Mouse (Mus musculus) CH12.LX (cell line): ENCODE measurements around the gene Phf21a. TPM values are rescaled to one million over a fixed set of nuclear protein-coding genes. Genes with fewer than 3 reads are reported as not detected.

Source experiments
- DNase-seq: peaks from one replicate; pipeline ENCODE4 v3.0.0-alpha.2; 2013; ENCODE audit errors: extremely low read depth
- H3K27ac ChIP-seq: 2 replicates; pipeline ENCODE4 v1.5.1; 2012; ENCODE audit warnings: low read depth, mild to moderate bottlenecking, control low read depth, moderate library complexity; ENCODE audit not compliant: insufficient read depth
- H3K27me3 ChIP-seq: replicated peaks from 2 replicates; pipeline ENCODE3; 2012; ENCODE audit warnings: inconsistent platforms
- H3K36me3 ChIP-seq, 2 experiments: replicated peaks in 1 of 2; 2 replicates each; pipeline versions ENCODE3 to v1.6.1; 2012; ENCODE audit warnings: inconsistent platforms in 1 of 2, low read length in 1 of 2, mild to moderate bottlenecking in 1 of 2, mixed read lengths in 1 of 2, moderate library complexity in 1 of 2; ENCODE audit not compliant: control insufficient read depth in 1 of 2, insufficient read depth in 1 of 2
- H3K4me1 ChIP-seq, 2 experiments: 2 replicates each; pipeline ENCODE4 v1.6.1; 2012; ENCODE audit warnings: inconsistent platforms in 1 of 2, moderate library complexity in 1 of 2; ENCODE audit not compliant: insufficient read depth in 2 of 2, control insufficient read depth in 1 of 2
- H3K4me2 ChIP-seq: 2 replicates; pipeline ENCODE4 v1.6.1; 2012; ENCODE audit warnings: low read depth, mild to moderate bottlenecking, control low read depth; ENCODE audit not compliant: poor library complexity, insufficient read depth, severe bottlenecking
- H3K4me3 ChIP-seq, 3 experiments: fragments of 150-350 bp in 1 of 3; sonication (generic) in 1 of 3; replicated peaks in 1 of 3; 2 replicates each; pipeline versions ENCODE3 to v1.5.1; 2011 to 2012; ENCODE audit warnings: low read depth in 2 of 3, low read length in 2 of 3, mild to moderate bottlenecking in 2 of 3, moderate library complexity in 2 of 3, control low read depth in 1 of 3, improper control_type of control experiment in 1 of 3, inconsistent platforms in 1 of 3, mixed read lengths in 1 of 3; ENCODE audit not compliant: poor library complexity in 1 of 3
- H3K79me2 ChIP-seq: replicated peaks from 2 replicates; pipeline ENCODE4 v1.6.1; 2012; ENCODE audit warnings: mild to moderate bottlenecking, moderate library complexity; ENCODE audit not compliant: control insufficient read depth, poor library complexity, insufficient read depth, severe bottlenecking; ENCODE audit errors: extremely low read depth
- H3K9ac ChIP-seq: 2 replicates; pipeline ENCODE4 v1.6.1; 2012; ENCODE audit warnings: low read depth, mild to moderate bottlenecking, control low read depth, moderate library complexity; ENCODE audit not compliant: insufficient read depth
- H3K9me3 ChIP-seq: replicated peaks from 2 replicates; pipeline ENCODE3; 2012; ENCODE audit warnings: low read length, inconsistent platforms, mixed read lengths
- BHLHE40 ChIP-seq: IDR thresholded peaks from 2 replicates; pipeline ENCODE4 v1.6.1; 2011; ENCODE audit warnings: mild to moderate bottlenecking, low read depth, low read length, improper control_type of control experiment
- CHD2 ChIP-seq: IDR thresholded peaks from 2 replicates; pipeline ENCODE4 v1.6.1; 2011; ENCODE audit warnings: low read length, improper control_type of control experiment
- E2F4 ChIP-seq: IDR thresholded peaks from 2 replicates; pipeline ENCODE4 v1.6.1; 2011; ENCODE audit warnings: low read depth, low read length, improper control_type of control experiment; ENCODE audit not compliant: insufficient replicate concordance
- EP300 ChIP-seq: IDR thresholded peaks from 2 replicates; pipeline ENCODE4 v1.6.1; 2011; ENCODE audit warnings: low read length, improper control_type of control experiment
- HCFC1 ChIP-seq: IDR thresholded peaks from 2 replicates; pipeline ENCODE4 v1.6.1; 2012; ENCODE audit warnings: low read depth, mild to moderate bottlenecking, inconsistent platforms, low read length, improper control_type of control experiment
- JUN ChIP-seq: IDR thresholded peaks from 2 replicates; pipeline ENCODE4 v1.6.1; 2011; ENCODE audit warnings: low read depth, mild to moderate bottlenecking, low read length, improper control_type of control experiment, moderate library complexity; ENCODE audit not compliant: insufficient read depth
- JUND ChIP-seq: conservative IDR thresholded peaks from 2 replicates; pipeline ENCODE4 v1.6.1; 2011; ENCODE audit warnings: low read depth, low read length, improper control_type of control experiment
- KAT2A ChIP-seq: IDR thresholded peaks from 2 replicates; pipeline ENCODE4 v1.6.1; 2012; ENCODE audit warnings: low read length, improper control_type of control experiment, inconsistent platforms; ENCODE audit not compliant: insufficient replicate concordance
- MYC ChIP-seq: IDR thresholded peaks from 2 replicates; pipeline ENCODE4 v1.6.1; 2011; ENCODE audit warnings: low read depth, mild to moderate bottlenecking, improper control_type of control experiment, low read length
- NELFE ChIP-seq: IDR thresholded peaks from 2 replicates; pipeline ENCODE4 v1.6.1; 2011; ENCODE audit warnings: low read depth, low read length, improper control_type of control experiment
- POLR2A ChIP-seq: IDR thresholded peaks from 2 replicates; pipeline ENCODE4 v1.6.1; 2011; ENCODE audit warnings: low read depth, mild to moderate bottlenecking, improper control_type of control experiment, low read length
- RCOR1 ChIP-seq: conservative IDR thresholded peaks from 2 replicates; pipeline ENCODE4 v1.6.1; 2012; ENCODE audit warnings: low read depth, mild to moderate bottlenecking, inconsistent platforms, low read length, improper control_type of control experiment
- SIN3A ChIP-seq: IDR thresholded peaks from 2 replicates; pipeline ENCODE4 v1.6.1; 2012; ENCODE audit warnings: low read length, improper control_type of control experiment, inconsistent platforms
- SMC3 ChIP-seq: IDR thresholded peaks from 2 replicates; pipeline ENCODE4 v1.6.1; 2011; ENCODE audit warnings: low read depth, low read length, improper control_type of control experiment
- TBP ChIP-seq: conservative IDR thresholded peaks from 2 replicates; pipeline ENCODE4 v1.6.1; 2011; ENCODE audit warnings: low read depth, low read length, improper control_type of control experiment
- USF2 ChIP-seq: conservative IDR thresholded peaks from 2 replicates; pipeline ENCODE4 v1.6.1; 2011; ENCODE audit warnings: low read depth, low read length, improper control_type of control experiment
- ZC3H11A ChIP-seq: IDR thresholded peaks from 2 replicates; pipeline ENCODE4 v1.6.1; 2012; ENCODE audit warnings: low read depth, mild to moderate bottlenecking, inconsistent platforms, low read length, improper control_type of control experiment
- ZKSCAN1 ChIP-seq: IDR thresholded peaks from 2 replicates; pipeline ENCODE4 v1.6.1; 2012; ENCODE audit warnings: low read depth, inconsistent platforms, low read length, improper control_type of control experiment, borderline replicate concordance
- ZMIZ1 ChIP-seq: IDR thresholded peaks from 2 replicates; pipeline ENCODE4 v1.6.1; 2012; ENCODE audit warnings: low read depth, mild to moderate bottlenecking, inconsistent platforms, low read length, improper control_type of control experiment
- dilution Hi-C: fragments of 300-500 bp; cut with MboI; formaldehyde crosslinking; loops from 2 replicates; pipeline ENCODE4 v1.14.3; 2020; ENCODE audit warnings: low sequenced_read_pairs; ENCODE audit not compliant: extremely low pct_unique_long_range_greater_than_20kb, extremely low pct_ligation_motif_present
- in situ Hi-C: fragments of 300-500 bp; cut with MboI; formaldehyde crosslinking; loops from 3 replicates; pipeline ENCODE4 v1.14.3; 2019; ENCODE audit warnings: low sequenced_read_pairs, low pct_ligation_motif_present, low pct_unique_long_range_greater_than_20kb, mixed read lengths
- polyA plus RNA-seq: library from polyadenylated mRNA; unstranded; fragments of >175 nt; gene quantifications from 2 replicates; pipeline ENCODE4 v1.2.1, GENCODE M21; 2012; ENCODE audit warnings: low read depth; ENCODE audit not compliant: insufficient read length
- total RNA-seq, 2 experiments: library from RNA; depleted of rRNA; stranded (reverse); fragments of 300-350 nt in 1 of 2; fragments of >200 nt in 1 of 2; gene quantifications; 2 replicates each; pipeline ENCODE4 v1.2.3; 2012 to 2014

Gene Phf21a
- total and polyA plus RNA-seq, 3 experiments: 10.2 to 24.5 (median 12.0) TPM

- no peak overlapping the region for H3K4me2 ChIP-seq
- H3K9me3 ChIP-seq: no peaks in the 10 kb centered on the region
- dilution Hi-C loops (no loop called here), in situ Hi-C loops (no loop called here)
- TF ChIP-seq ZKSCAN1 (no peak), E2F4 (no peak), SIN3A (no peak), ZC3H11A (no peak), POLR2A (no peak), KAT2A (no peak), JUND (no peak), MYC (no peak)
- no peak overlapping the region for H3K27ac ChIP-seq
- no peak overlapping the region for H3K9ac ChIP-seq
- no peaks in the 10 kb centered on the region for H3K36me3 ChIP-seq
- 0 out of 4 replicates have a peak, but pooled peaks cover 0 to 7% of the 10 kb centered on the region in 2 experiments for H3K4me1 ChIP-seq
- no peak for DNase-seq
- H3K27me3 ChIP-seq: no peaks in the 10 kb centered on the region
- H3K4me3 ChIP-seq: no peak overlapping the region
- H3K79me2 ChIP-seq: no peaks in the 10 kb centered on the region
Measured at GRCm38 (mm10) chr2:92173186-92173585, 80.3 kb downstream of the Phf21a start.

GRCm38 (mm10) chr2:92174265-92174664 is 81.3 kb downstream of the Phf21a start:
- Histone ChIP-seq H3K36me3 (no peaks in the 10 kb centered on the region), H3K4me3 (no peak overlapping the region), H3K27ac (no peak overlapping the region), H3K9me3 (no peaks in the 10 kb centered on the region), H3K4me2 (no peak overlapping the region), H3K9ac (no peak overlapping the region), H3K27me3 (no peaks in the 10 kb centered on the region), H3K4me1 (0 out of 4 replicates have a peak, but pooled peaks cover 0 to 6% of the 10 kb centered on the region in 2 experiments), H3K79me2 (no peaks in the 10 kb centered on the region)
- no peak for DNase-seq
- dilution Hi-C loops: no loop called here
- TF ChIP-seq RCOR1 (no peak), SMC3 (no peak), CHD2 (no peak), TBP (no peak), USF2 (no peak), HCFC1 (no peak), NELFE (no peak), ZMIZ1 (no peak), EP300 (no peak), JUN (no peak), BHLHE40 (no peak)
- in situ Hi-C loops: no loop called here
